Mouse (Mus musculus) heart, postnatal 0 days (tissue): ENCODE results near the gene Akt2.

Experiments
- CTCF ChIP-seq: IDR thresholded peaks from 2 replicates; pipeline ENCODE4 v1.5.1; 2016; ENCODE audit warnings: antibody characterized with exemption, control low read depth, low read depth
- EP300 ChIP-seq: IDR thresholded peaks from 2 replicates; pipeline ENCODE4 v1.6.1; 2016; ENCODE audit warnings: antibody characterized with exemption, low read depth

GRCm38 (mm10) chr7:27687836-27688235, 96.5 kb downstream of the Akt2 start:
- TF ChIP-seq CTCF (no peak), EP300 (no peak)
